Mouse (Mus musculus) neutrophil, adult 5-6 weeks (primary cell): ENCODE measurements at regions not wholly inside any gene's neighbourhood (a gene's known extent, or its start where the extent isn't known, plus 50 kb on each side); places are given as distances from the start of the nearest gene placed in this dataset.

Experiments
- ATAC-seq: fragments of 151-379, 151-347 bp; 2 replicates; pipeline ENCODE4 v1.8.0; 2017; ENCODE audit warnings: mild to moderate bottlenecking, moderate TSS enrichment; ENCODE audit not compliant: insufficient number of reproducible peaks, poor library complexity, low FRiP score, severe bottlenecking; ENCODE audit errors: extremely low read depth

DNA sequence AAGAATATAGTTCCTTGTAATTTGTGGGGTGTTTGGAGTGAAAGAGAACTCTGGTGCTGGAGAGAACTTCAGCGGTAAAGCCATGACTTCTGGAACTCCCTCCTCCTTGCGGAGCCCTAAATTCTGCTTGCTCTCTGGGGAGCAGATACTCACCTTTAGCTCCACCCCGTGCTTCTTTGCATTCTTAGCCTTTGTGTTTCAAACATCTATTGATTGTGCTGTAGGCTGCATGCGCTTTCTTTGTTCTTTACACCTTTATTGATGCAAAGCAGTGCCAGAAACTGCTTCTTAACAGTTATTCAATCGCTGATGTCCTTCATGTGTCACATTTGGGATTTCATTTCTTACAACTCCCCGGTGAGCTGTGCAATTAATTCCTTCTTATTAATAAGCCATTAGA lies 222.5 kb downstream of the Mtx2 start:
- ATAC-seq: no peak

DNA sequence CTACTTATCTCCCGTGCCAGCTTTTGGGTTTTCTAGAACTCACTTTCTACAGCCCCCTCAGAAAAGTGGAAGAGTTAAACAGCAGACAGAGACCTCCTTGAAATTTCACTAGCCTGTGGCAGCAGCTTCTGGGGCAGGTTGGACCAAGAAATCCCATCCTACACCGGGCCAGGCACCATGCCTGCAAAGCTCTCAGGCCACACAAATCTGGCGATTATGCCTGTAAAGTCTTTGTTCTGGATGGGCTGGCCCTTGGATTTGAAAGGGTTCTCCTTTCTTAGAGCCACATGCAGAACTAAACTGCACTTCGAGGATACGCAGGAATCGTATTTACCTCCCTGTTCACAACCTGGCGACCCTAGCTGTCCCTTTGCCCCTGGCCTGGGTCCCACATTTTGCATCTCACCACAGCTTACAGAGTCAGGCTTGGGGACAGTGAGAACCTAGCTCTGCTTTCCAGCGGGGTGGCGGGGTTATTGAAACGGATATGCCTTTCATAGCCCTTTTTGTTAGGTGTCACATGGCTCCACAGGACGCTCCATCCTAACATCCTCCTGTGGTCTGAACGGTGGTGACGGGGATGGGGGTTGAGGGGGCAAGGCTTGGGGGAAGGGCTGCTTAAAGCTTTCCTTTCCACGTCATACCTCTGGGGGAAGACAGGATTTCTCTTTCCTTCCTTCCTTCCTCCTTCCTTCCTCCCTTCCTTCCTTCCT lies 229.0 kb downstream of the Mtx2 start:
- ATAC-seq: no peak

DNA sequence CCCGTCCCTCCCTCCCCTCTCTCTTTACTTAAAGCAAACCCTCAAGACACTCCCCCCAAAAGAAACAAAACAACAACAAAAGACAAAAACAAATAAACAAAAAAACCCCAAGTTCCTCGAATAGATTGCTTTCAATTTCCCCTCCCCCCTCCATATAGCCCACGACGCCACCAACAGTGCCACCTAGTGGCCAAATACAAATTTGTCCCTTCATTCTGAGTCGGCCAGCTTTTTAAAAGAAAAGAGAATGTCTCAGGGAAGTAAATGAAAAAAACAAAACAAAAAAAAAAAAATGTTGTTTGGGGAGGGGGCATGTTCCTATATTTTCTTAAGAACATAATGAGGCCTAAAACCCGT lies 229.6 kb downstream of the Mtx2 start:
- no peak for ATAC-seq

DNA sequence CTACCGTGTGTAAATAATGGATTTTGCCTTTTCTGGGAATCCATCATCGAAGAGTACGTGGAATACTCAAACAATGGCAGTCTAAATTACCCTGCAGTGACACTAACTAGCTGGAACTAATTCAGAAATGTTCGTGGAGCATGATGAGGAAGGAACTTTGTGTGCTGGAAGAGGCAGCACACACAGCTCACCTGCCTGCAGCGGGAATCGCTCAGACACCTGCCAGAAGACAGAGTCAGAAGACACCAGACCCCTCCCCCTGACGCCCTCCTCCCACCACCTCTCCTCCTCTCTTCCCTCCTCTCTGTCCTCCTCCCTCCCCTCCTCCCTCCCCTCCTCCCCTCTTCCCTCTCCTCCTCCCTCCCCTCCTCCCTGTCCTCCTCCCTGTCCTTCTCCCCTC lies 235.4 kb downstream of the Mtx2 start:
- no peak for ATAC-seq

DNA sequence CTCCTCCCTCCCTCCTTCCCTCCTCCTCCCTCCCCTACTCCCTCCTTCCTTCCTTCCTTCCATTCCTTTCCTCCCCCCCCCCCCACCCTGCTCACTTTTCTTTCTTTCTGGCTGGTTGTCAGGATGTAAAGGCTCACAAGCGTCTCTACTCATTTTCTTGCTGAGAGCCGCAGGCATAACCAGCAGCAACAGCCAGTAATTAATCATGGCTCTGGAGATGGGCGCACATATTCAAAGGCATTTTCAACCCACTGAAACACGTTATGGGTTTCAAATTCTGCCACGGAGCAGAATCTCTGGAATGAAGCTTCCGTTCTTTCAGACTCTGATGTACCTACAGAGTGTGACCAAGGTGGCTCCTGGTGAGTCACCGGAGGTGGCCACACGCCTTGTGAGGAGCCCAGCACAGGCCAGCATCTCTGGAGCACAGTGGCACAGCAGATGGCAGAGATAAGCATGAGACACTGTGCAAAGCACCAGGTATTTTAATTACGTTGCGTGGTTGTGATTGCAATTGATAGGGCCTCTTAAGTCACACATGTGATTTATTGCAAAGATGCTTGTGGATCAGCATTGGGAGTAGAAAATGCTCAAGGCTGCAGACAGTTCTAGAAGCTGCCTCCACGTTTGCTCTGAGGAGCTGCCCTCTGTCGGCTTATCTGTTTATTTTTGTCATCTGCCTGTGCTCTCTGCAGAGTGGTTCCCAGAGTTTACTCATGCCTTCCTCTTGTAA lies 236.0 kb downstream of the Mtx2 start:
- no peak for ATAC-seq

DNA sequence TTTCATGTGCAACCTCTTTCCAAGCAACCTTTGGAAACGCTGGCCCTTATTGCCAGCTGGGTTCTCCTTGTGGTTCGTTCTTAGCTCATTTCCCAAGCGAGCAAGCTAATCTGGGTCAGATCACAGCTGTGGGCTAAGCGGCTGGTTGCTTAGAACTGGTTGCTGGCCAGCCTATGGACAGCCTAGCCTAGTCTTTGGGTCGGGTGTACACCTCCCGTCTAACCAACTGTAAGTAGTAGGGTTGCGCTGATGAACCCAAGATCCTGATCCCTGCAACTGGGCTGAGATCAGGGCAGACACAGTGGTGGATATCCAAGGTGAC lies 236.5 kb downstream of the Mtx2 start:
- ATAC-seq: no peak

DNA sequence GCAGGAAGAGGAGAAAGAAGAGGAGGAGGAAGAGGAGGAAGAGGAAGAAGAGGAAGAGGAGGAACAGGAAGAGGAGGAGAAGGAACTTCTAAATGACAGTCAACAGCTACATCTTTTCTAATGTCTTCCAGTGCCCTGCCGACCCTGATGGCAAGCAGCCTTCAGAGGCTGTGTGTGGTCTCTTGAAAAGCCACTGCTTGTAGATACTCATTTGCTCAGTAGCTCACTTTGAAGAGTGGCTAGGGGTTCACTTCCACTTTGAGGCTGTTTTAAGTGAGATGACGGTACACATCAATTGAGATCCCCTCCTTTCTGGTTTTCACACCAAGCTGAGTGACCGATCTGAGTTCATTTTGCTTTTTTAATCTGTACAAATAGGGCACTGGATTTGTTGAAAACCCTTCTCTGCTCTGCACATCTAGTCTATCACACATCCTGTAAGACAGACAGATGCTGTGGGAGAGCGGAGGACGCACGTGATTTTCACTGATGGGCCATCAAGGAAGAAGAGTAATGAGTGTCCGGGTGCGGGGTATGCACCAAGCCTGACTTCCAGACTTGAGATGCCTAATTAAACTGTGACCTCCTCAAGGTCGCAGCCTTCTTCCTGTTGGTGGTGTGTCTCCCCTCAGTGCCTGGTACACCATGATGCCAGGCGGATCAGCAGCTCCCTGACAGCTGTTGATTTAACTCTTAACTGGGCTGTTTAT lies 239.0 kb downstream of the Mtx2 start:
- no peak for ATAC-seq

DNA sequence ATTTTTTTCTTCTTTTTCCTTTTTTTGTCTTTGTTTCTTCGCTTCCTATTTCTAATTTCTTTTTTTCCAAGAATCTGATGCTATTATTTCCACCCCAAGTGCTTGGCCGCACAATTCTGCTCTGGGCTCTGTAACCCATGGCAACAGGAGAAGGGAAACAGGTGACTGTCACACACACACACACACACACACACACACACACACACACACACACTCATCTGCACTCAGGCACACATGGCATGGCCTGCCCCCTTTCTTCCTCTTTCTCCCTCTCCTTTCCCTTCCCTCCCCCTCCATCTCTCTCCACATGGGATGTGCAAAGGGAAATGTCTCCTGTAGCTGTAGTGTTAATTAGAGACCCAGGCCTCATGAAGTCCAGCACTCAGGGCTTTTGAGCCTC lies 239.7 kb downstream of the Mtx2 start:
- no peak for ATAC-seq

DNA sequence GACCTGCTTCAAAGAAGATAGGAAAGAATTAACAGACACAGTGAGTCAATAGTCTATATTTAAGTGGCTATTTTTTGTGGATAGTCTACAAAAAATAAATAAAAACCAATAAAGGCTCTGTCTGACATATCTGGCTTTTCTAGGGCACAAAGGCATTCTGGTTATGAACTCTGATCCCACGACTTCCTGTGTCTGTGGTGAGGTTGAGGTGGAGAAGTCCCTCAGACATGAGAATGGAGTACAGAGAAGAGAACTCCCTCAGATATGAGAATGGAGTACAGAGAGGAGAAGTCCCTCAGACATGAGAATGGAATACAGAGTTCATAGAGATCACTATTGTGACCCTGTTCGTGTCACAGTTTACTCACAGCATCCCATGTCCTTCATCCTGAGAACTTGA lies 243.7 kb downstream of the Mtx2 start:
- no peak for ATAC-seq

DNA sequence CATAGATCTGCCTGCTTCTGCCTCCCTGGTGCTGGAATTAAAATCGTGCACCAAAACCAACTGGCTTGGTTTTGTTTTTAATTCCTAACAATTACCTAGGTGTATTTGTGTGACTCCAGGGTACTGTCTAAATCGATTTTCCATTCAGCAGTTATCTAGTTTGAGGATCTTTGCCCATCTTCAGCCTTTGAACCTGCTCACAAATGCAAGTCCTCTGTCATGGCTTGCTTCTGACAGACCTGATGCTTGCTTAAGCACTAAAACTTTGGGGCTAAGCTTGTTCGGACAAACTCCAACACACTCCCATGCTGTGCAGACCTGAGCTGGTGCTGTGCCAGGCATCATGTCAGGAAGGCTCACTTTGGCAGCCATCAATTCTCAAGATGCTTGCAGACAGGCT lies 246.4 kb downstream of the Mtx2 start:
- no peak for ATAC-seq

DNA sequence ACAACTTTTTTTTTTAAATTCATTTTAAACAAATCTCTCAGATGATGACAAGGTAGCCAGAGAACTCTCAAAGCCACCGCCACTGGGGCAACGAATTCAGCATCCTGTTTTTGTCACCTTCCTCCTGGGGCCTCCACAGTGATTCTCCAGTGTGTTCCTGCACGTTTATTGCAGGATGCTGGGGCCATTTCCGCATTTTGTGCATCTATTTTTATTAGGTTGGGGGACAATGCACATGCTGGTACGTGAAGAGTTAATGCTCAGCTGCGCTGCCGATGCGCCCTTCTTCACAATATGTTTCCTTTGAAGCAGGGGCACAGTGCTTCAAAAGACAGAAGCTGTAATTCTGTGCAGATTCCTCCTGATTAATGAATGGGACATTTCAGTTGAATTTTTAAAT lies 246.9 kb downstream of the Mtx2 start:
- no peak for ATAC-seq

DNA sequence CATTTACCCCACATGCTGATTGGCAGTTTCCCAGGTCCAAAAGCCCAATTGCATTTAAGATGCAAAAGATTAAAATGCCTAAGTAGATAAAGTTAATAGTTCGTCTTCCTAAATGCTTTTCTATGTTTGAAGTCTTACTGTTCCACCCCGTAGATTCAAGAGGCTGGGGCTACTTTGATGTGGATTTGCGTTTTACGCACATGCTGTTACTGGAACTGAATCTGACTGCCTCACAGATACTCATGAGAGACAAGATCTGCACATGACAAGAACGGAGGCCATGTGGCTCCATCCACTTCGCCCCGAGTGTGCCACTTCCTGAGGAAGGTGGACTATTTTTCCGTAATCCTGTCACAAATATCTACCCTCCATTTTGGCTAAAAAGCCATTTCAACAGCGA lies 247.6 kb downstream of the Mtx2 start:
- ATAC-seq: no peak

DNA sequence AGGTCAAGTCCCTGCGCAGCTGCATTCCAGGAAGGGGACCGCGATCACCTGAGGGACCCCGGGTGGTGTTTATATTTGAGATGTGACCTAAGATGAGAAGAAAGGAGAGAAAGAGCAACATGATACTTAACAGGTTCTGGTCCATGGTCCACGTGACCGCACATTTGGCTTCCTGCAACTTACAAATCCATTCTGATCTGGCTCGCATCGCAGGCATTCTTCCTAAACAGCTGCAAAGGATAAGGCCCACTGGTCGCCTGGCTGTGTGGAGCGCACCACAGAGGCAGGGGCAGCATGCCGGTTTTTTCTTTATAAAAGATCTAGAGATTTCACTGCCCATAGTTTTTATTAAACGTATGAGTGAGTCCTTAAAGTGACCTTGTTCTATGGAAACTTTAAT lies 261.6 kb downstream of the Mtx2 start:
- no peak for ATAC-seq

DNA sequence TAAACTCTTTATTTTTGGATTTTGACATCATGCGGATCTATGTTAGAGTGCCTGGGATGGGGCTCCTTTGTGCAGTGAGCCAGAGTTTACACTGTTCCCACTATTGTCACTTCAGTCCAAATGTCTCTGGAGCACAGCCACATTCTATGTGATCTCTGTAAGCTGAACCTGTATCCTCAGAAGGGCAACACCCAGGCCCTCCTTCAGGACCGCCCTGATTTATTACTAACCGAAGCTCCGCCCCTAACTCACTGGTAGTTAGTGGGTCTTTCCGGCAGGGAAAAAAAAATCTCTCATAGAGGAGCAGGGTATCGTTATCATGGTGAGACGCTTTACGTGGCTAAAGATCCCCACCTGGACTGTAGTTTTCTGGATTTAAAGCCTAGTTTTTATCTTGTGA lies 263.6 kb downstream of the Mtx2 start:
- ATAC-seq: no peak

DNA sequence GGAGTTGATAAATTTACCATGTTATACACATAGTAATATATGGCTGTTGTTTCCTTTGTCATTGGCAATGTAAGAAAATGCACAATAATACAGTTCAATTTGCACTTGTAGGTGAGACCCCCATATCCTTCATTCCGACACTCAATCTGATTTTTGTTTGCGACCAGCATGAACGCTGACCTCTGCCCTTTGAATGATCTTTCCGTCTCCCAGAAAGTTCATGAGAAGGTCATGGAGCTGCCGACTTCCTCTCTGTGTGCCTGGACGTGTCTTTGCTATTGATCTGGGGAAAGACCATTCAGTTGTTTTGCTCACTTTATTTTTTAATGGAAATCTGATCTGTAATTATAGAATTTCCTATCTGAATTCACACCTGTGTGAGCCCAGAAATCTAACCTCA lies 264.0 kb downstream of the Mtx2 start:
- ATAC-seq: no peak

DNA sequence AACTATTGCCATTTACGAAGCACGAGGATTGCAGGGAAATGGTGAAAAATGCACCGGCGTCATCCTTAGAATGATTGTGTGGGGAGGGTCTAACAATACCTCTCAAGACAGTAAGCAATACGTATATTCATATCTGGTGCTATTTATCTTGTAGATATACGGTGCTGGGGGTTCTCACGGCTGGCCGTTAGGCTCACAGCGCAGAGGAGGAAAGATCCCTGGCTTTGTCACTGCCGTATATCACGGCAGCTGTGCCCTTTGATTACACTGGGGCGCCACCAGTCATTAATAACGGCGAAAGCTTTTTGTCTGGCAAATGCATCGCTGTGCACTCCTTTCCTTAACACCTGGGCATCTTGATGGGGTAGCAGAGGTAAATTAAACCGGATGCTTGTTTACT lies 264.8 kb downstream of the Mtx2 start:
- no peak for ATAC-seq

DNA sequence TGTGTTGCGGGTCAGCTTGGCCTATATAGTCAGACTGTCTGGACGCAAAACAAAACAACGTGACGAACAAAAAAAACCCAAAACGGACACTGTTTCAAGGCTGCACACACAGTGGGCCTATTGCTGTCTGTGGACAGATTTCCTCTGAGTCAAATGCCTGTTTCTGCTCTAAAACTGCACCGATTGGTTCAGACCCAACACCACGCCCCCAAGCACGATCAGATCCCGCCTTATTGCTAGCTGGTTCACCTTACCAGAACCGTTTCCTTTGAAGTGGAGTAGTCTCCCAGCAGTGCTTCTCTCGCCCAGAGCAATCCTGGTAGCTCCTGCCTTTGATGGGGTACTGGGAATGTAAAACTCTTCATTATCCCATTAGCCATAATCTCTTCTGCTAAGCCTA lies 275.9 kb downstream of the Mtx2 start:
- ATAC-seq: no peak

DNA sequence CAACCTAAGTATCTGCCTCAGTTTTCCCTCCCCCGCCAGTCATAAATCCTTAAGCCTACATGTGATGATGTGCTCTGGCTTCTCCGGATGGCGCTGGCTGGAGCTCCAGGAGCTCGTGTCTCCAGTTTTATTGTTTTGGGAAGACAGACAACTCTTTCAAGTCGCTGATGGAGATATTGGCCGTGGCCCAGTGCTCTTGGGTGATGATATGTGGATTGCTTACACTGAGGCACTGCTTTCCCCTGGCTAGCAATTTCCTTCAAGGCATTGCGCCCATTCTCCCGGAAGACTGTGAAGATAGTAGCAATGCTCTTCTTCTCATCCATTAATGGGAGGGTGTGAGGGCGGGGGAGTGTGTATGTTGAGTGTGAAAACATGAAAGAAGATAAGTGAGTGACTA lies 287.1 kb downstream of the Mtx2 start:
- no peak for ATAC-seq

DNA sequence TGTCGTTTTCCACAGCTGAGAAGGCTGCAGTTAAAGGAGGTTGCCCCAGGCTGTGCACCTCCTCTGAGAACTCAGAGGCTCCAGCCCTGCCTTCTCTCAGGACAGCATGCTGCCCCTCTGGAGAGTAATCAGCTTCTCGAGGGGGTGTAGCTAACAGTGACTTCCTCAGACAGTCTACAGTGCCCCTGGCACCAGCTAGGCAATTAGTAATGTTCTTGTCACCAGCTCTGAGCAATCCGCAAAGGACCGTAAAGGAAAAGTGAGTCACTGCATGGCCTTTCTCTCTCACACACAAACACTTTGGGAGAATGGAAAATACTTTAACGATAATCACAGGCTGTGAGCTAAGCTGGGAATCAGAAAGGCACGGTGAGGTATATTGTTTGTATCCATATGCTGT lies 288.8 kb downstream of the Mtx2 start:
- ATAC-seq: no peak

DNA sequence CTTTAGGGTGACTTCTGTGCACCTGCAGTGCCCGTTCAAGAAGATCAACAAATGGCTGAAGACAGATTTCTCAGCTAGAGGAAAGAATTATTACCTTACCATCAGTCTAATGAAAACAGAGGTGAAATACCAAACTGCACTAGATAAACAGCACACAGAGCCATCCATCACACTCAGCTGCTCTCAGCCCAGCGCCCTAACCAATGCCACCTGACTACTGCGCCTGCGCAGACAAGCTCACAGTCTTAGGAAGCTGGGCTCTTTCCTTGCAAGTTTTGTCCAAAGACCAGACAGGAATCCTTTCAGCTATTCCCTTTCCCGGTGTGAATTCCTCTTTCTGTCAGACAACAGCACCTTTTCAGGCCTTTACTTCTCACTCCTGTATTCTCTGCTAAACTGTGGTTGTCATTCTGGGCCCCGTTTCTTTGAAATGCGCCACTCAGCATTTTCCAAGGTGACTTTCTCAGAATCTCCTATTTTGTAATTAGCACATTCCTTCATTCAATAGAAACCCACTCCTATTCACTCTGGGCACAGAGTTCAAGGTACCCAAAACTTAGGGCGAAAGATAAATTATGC lies 292.8 kb downstream of the Mtx2 start:
- ATAC-seq: no peak
